Mouse (Mus musculus): Measurements from ENCODE around the gene Rsph3a.
"Not testable (repeated sequence)": the region's sequence is repeated elsewhere in the genome, so short reads cannot be mapped to it uniquely, and the experiment has no call there.

DNA sequence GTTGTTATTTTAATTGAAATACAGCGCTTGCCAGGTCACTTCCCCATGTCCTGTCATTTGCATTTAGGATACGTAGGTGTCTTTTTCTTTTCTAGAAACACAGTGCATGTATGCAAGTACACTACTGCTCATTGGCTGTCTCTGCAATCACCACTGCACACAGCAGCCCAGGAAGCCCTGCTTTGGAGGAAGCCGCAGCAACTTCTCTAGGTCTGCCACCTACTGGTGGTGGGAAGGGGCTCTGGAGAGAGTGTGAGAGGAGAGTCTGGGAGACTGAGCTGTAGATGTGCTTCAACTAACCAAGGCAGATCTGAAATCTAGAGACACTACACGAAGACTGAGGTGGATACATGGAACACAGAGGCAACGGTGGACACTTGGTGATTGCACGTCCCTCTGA is 77.3 kb downstream of the Rsph3a start:
- not testable (repeated sequence) for TF ChIP-seq POLR2A, CTCF (IDR thresholded peaks at IDR 0.05; ENCODE audit: insufficient read depth, low read depth, low read length)
